Mouse (Mus musculus): ENCODE data around the gene Ttc8.

DNA sequence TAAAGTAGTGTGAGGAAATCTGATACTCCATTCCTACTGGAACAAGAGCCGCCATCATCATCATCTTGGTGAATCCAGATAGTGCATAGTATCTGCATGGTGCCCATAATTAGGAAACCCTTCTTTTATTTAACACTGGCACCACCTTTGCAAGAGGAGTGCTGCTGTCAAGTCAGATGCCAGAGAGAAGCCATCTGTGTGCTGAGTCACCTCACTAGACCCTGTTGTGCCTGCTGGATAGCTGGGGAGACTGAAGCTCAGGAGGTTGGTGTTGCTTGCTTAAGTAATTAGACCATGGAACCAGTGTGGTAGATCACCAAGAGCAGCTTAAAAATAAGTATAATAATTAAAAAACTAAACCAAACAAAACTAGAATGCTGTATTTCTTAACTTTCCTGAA is 75.5 kb downstream of the Ttc8 start:
- TF ChIP-seq CTCF (IDR thresholded peaks at IDR 0.05; ENCODE audit: low read depth) (no peak), EP300 (optimal IDR thresholded peaks at IDR 0.05) (no peak)

Data from stomach, postnatal 0 days (tissue).